Mouse (Mus musculus) kidney, adult 2 months (tissue): ENCODE measurements around the gene Pawr.

Experiments used
- CTCF ChIP-seq: fragments of 200-500 bp; conservative IDR thresholded peaks from 2 replicates; pipeline ENCODE4 v1.5.1; 2011; ENCODE audit warnings: low read depth, mild to moderate bottlenecking, control low read depth, low read length, moderate library complexity, mixed read lengths; ENCODE audit not compliant: insufficient read depth, insufficient read length
- POLR2A ChIP-seq: fragments of 200-500 bp; IDR thresholded peaks from one replicate; pipeline ENCODE4 v1.6.1; 2011; ENCODE audit warnings: low read depth, low read length, control low read depth

- no peak for TF ChIP-seq CTCF
- no peak for TF ChIP-seq POLR2A
Measured at GRCm38 (mm10) chr10:108445123-108445522, 113.2 kb downstream of the Pawr start.
